Mouse (Mus musculus) E14TG2a.4 (cell line): ENCODE data around the gene Prkca.
A peak's percentile ranks its signal among the peaks of the same experiment; 100 is the strongest.

Experiments used
- CTCF ChIP-seq: conservative IDR thresholded peaks from 2 replicates; pipeline ENCODE4 v1.5.1; 2014; ENCODE audit warnings: low read length
- NANOG ChIP-seq: IDR thresholded peaks from 2 replicates; pipeline ENCODE4 v1.6.1; 2014; ENCODE audit warnings: borderline replicate concordance, low read length, mixed read lengths
- POU5F1 ChIP-seq: IDR thresholded peaks from 2 replicates; pipeline ENCODE4 v1.6.1; 2014; ENCODE audit warnings: low read length, borderline replicate concordance

DNA sequence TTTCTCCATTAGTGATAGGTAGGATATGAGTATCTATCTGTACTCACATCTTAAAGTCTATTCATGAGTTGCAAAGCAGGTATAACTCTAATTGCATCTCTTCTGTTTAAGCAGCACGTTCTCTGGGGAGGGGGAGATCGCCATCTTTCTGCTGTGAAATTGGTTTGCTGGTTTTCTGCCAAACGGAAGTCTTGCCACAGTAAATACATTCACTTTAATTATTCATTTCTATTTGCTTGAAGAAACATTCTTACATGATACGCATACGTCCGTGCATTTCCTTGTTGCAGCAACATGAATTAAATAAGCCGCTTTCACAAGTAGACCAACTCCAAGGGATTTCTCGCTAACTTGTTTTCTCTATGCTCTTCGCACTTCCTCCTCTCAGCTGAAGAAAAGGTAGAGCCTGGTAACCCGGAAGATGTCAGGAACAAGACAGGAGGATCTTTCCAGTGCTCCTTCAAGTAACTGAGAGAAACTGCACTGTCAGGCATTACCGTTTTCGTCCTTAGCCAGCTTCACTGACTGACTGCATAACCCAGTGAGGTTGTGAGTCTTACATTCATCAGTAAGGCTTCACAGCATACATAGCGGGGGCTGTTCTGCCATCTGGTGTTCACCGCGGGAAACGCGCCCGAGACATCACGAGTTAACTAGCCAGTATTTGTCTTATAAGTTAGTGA is 34.1 kb upstream of the Prkca start:
- TF ChIP-seq CTCF (peak; percentile 79), POU5F1 (no peak), NANOG (no peak)
